Mouse (Mus musculus) lung, adult 2 months (tissue): Measurements from ENCODE around the gene Siglecg.

ENCODE experiments used
- CTCF ChIP-seq: fragments of 200-500 bp; IDR thresholded peaks from 2 replicates; pipeline ENCODE4 v1.5.1; 2011; ENCODE audit warnings: mild to moderate bottlenecking, low read length, control low read depth; ENCODE audit not compliant: insufficient read depth
- POLR2A ChIP-seq: fragments of 200-500 bp; IDR thresholded peaks from 2 replicates; pipeline ENCODE4 v1.6.1; 2011; ENCODE audit warnings: low read depth, mild to moderate bottlenecking, control low read depth, low read length, borderline replicate concordance; ENCODE audit errors: extremely low read depth

GRCm38 (mm10) chr7:43447801-43448200, 39.8 kb downstream of the Siglecg start:
- TF ChIP-seq CTCF (no peak), POLR2A (no peak)
